Mouse (Mus musculus) stomach, postnatal 0 days (tissue): ENCODE measurements around the gene Nfe2l1.

Experiments used
- CTCF ChIP-seq: IDR thresholded peaks from 2 replicates; pipeline ENCODE4 v1.5.1; 2016; ENCODE audit warnings: antibody characterized with exemption, low read depth, mild to moderate bottlenecking, moderate library complexity
- EP300 ChIP-seq: optimal IDR thresholded peaks from 2 replicates; pipeline ENCODE3; 2016; ENCODE audit warnings: antibody characterized with exemption

DNA sequence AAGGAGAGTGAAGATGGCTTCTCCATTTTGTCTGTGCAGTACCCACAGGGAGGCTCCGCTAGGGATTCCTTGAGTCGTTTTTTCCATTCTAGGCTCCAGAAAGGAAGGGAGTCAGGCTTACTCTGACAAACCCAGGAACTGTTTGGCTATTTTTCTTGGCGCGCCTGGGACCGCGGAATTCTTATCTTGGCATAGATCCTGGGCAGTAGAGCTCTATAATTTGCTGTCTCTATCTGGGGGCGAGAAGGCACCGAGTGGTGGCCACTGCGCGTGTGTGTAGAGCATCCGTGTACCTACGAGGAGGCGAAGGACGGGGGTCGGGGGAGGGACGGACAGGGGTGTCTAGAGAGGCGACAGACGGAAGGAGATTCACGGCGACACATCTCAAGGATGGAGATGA lies 31.7 kb upstream of the Nfe2l1 start:
- no peak for TF ChIP-seq EP300
- no peak for TF ChIP-seq CTCF
